Mouse (Mus musculus) intestine, embryonic 16.5 days (tissue): ENCODE data around the gene Psip1. TPM values are rescaled to one million over a fixed set of nuclear protein-coding genes. Genes with fewer than 3 reads are reported as not detected.
"Not testable (repeated sequence)": the region's sequence is repeated elsewhere in the genome, so short reads cannot be mapped to it uniquely, and the experiment has no call there.

Experiments used
- ATAC-seq: fragments of 200-750 bp; cut with Nextera tagmentation; 2 replicates; pipeline ENCODE4 v1.8.0; 2017; ENCODE audit warnings: moderate TSS enrichment, moderate library complexity
- H3K27ac ChIP-seq: fragments of 300-500 bp; sonication (generic); 2 replicates; pipeline ENCODE4 v1.5.1; 2014; ENCODE audit warnings: mild to moderate bottlenecking, low read length
- H3K27me3 ChIP-seq: fragments of 300-500 bp; sonication (generic); replicated peaks from 2 replicates; pipeline ENCODE4 v1.6.1; 2014; ENCODE audit warnings: low read length, control low read depth, mixed read lengths; ENCODE audit not compliant: control insufficient read depth, insufficient read depth
- H3K36me3 ChIP-seq: fragments of 300-500 bp; sonication (generic); 2 replicates; pipeline ENCODE4 v1.6.1; 2014; ENCODE audit warnings: low read length, control low read depth; ENCODE audit not compliant: control insufficient read depth, insufficient read depth
- H3K4me1 ChIP-seq: fragments of 300-500 bp; sonication (generic); 2 replicates; pipeline ENCODE4 v1.6.1; 2014; ENCODE audit warnings: low read length, control low read depth, mixed read lengths; ENCODE audit not compliant: control insufficient read depth, insufficient read depth
- H3K4me2 ChIP-seq: fragments of 300-500 bp; sonication (generic); 2 replicates; pipeline ENCODE4 v1.6.1; 2014; ENCODE audit warnings: low read depth, low read length, control low read depth
- H3K4me3 ChIP-seq: fragments of 300-500 bp; sonication (generic); 2 replicates; pipeline ENCODE4 v1.5.1; 2014; ENCODE audit warnings: mild to moderate bottlenecking, low read length
- H3K9ac ChIP-seq: fragments of 300-500 bp; sonication (generic); 2 replicates; pipeline ENCODE4 v1.6.1; 2014; ENCODE audit warnings: low read depth, low read length
- H3K9me3 ChIP-seq: fragments of 300-500 bp; sonication (generic); 2 replicates; pipeline ENCODE4 v1.6.1; 2016; ENCODE audit warnings: low read length, control low read depth; ENCODE audit not compliant: control insufficient read depth
- WGBS: fragments of 180-500 bp; shearing (Covaris S2); extraction: QIAGEN DNeasy Blood & Tissue Kit; methylation state at CpG from one replicate; pipeline ENCODE4 v1.1.7; 2014; 5-methylcytosine and 5-hydroxymethylcytosine counted together
- polyA plus RNA-seq: library from polyadenylated mRNA; unstranded; fragments of >200 nt; fragmentation: Nextera tagmentation; extraction: Ambion mirVana; gene quantifications from 2 replicates; pipeline ENCODE4 v1.2.1, GENCODE M21; 2015

Psip1 gene
- polyA plus RNA-seq, 1 experiment from 2014 or later = 56.3 TPM

DNA sequence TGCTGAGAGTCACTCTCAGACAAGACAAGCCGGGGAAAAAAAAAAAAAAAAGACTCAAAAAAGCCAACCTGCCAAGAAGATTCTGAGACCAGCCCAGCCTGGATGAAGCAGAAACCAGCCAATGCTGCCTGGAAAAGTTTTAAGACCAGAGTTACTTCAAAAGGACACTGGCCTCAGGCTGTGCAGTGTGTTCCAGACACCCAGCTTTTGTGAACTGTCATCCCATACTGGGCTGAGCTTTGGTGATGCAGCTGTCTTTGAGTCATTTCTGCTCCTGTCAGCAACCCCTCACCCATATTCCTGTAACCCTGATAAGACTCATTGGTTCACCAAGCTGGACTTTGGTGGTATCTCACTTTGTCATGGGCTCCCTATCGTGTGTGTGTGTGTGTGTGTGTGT lies 26.4 kb upstream of the Psip1 start:
- no peak for ATAC-seq
- H3K4me2 ChIP-seq = no peak overlapping the region
- H3K27ac ChIP-seq = no peak overlapping the region

GRCm38 (mm10) chr4:83512217-83512616 lies 26.0 kb upstream of the Psip1 start:
- WGBS = 81% methylated on average over 3 of the region's 3 CpGs
- no peak for ATAC-seq
- H3K4me3 ChIP-seq = no peak overlapping the region
- H3K27me3 ChIP-seq = no peaks in the 10 kb centered on the region
- no peaks in the 10 kb centered on the region for H3K36me3 ChIP-seq
- H3K9ac ChIP-seq = no peak overlapping the region
- no peaks in the 10 kb centered on the region for H3K4me1 ChIP-seq
- H3K9me3 ChIP-seq = no peaks in the 10 kb centered on the region
- H3K4me2 ChIP-seq = no peak overlapping the region
- no peak overlapping the region for H3K27ac ChIP-seq

More for the DNA sequence above, 26.4 kb upstream of the Psip1 start:
- Histone ChIP-seq H3K9ac (no peak overlapping the region), H3K9me3 (no peaks in the 10 kb centered on the region), H3K4me1 (no peaks in the 10 kb centered on the region), H3K4me3 (no peak overlapping the region), H3K36me3 (no peaks in the 10 kb centered on the region), H3K27me3 (no peaks in the 10 kb centered on the region)
- WGBS = 66% methylated on average over 2 of the region's 2 CpGs

DNA sequence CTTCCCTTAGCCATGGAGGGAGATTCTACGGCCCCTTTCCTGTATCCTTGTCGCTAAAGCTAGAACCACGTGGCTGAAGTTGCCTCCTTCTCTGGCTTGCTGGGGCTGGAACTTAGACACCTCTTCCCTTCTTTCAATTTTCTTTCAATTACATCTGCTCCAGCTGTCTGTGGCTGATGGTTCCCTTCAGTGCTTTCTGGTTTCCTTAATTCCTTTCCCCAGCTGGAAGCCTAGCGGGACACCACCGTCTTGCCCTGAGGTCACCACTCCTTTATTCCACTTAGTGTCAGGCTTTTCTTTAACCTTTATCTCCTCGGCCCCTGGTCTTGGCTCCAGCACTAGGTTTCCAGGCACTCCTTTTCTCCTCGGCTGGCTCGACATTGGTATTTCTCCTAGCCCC lies 24.8 kb upstream of the Psip1 start:
- 67% methylated on average over 8 of the region's 8 CpGs for WGBS
- H3K9ac ChIP-seq = no peak overlapping the region
- ATAC-seq = no peak

DNA sequence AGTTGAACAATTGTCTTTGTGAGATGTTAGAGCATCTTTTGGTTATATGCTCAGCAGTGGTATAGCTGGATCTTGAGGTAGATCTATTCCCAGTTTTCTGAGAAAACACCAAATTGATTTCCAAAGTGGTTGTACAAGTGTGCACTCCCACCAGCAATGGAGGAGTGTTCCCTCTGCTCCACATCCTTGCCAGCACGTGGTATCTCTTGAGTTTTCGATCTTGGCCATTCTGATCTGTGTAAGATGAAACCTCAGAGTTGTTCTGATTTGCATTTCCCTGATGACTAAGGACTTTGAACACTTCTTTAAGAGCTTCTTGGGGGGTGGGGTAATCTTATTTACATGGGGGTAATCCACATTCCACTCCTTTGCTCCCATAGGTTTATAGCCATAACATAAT lies 23.3 kb upstream of the Psip1 start:
- Histone ChIP-seq H3K36me3 (no peaks in the 10 kb centered on the region), H3K4me3 (no peak overlapping the region), H3K4me1 (no peaks in the 10 kb centered on the region), H3K4me2 (no peak overlapping the region), H3K9me3 (no peaks in the 10 kb centered on the region), H3K9ac (no peak overlapping the region), H3K27ac (no peak overlapping the region), H3K27me3 (no peaks in the 10 kb centered on the region)
- ATAC-seq = no peak
- WGBS = 54% methylated on average over 2 of the region's 2 CpGs

More for the DNA sequence above, 24.8 kb upstream of the Psip1 start:
- Histone ChIP-seq H3K36me3 (no peaks in the 10 kb centered on the region), H3K27ac (no peak overlapping the region), H3K4me3 (no peak overlapping the region), H3K27me3 (no peaks in the 10 kb centered on the region), H3K4me1 (no peaks in the 10 kb centered on the region), H3K4me2 (no peak overlapping the region), H3K9me3 (no peaks in the 10 kb centered on the region)

DNA sequence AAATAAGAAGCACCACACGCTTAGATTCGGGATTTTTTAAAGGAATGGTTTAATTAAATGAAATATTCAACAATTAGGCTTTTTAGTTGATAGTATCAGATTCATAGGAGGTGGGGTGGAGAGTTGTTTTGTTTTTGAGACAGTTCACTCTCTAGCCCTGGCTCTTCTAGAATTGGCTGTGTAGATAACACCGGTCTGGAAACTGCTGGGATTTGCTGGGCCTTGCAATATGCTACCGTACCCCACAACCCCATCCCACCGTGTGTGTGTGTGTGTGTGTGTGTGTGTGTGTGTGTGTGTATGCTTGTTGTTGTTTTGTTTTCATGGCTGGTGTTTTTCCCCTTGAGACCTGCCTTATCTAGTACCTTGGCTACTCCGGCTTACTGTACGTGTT lies 14.8 kb upstream of the Psip1 start:
- Histone ChIP-seq H3K4me2 (no peak overlapping the region; the same call in 1 of the 2 replicates), H3K4me1 (0 out of 2 replicates have a peak, but pooled peaks cover 3% of the 10 kb centered on the region), H3K27ac (no peak overlapping the region), H3K9ac (no peak overlapping the region), H3K9me3 (no peaks in the 10 kb centered on the region), H3K36me3 (no peaks in the 10 kb centered on the region), H3K4me3 (no peak overlapping the region), H3K27me3 (no peaks in the 10 kb centered on the region)
- WGBS = 53% methylated on average over 7 of the region's 7 CpGs
- no peak for ATAC-seq

DNA sequence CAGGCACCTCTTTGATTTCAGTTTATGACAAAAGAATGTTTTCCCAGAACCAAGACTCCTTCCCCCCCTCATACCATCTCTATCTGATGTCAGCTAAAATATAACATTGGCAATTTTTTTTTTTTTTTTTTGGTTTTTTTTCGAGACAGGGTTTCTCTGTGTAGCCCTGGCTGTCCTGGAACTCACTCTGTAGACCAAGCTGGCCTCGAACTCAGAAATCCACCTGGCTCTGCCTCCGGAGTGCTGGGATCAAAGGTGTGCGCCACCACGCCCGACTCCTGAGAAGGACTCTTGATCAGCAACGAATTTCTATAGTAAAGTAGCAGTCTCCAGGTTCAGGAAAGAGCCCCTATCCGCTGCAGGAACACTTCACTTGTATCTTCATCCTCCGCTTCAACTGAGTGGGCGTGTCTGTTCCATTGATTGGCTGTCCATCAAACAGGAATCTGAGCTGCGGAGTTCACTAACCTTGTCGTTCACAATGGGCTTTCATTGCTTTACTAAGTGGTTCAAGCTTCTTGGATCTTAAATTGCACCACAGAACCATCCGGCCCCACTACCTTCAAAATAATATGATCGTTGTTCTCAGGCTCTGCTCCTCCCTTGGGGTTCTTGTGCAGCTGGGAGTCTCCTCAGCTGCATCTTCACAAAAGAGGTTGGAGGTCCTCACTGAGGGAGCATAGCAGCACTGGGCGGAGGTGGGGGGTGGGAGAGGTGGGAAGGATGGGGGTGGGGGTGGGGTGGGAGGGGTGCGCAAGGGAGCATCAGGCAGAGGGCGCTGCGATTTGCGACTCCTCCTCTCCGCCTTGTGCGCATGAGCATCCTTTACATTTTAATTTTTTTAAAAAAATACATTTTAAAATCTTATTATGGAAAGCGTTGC lies 14.1 kb upstream of the Psip1 start:
- Histone ChIP-seq H3K9ac (no peak overlapping the region), H3K9me3 (no peaks in the 10 kb centered on the region), H3K27me3 (no peaks in the 10 kb centered on the region), H3K4me2 (peak overlapping the region; percentile 50), H3K27ac (no peak overlapping the region), H3K4me1 (0 out of 2 replicates have a peak, but pooled peaks cover 3% of the 10 kb centered on the region), H3K36me3 (no peaks in the 10 kb centered on the region), H3K4me3 (no peak overlapping the region)
- ATAC-seq = no peak
- WGBS = 10% methylated on average over 22 of the region's 22 CpGs

DNA sequence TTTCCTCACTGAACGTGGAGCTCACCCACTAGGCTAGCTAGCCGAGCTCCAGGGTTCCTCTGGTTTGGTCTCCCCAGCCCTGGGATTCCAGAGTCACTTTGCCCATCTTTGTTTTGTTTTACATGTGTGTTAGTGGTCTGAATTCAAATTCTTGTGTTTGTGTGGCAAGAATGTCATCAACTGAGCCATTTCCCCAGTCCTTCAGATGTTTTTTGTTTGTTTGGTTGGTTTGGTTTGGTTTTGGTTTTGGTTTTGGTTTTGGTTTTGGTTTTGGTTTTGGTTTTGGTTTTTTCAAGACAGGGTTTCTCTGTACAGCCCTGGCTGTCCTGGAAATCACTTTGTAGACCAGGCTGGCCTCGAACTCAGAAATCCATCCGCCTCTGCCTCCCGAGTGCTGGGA lies 10.8 kb upstream of the Psip1 start:
- H3K9ac ChIP-seq, H3K36me3 ChIP-seq, H3K27me3 ChIP-seq, H3K4me1 ChIP-seq, ATAC-seq, H3K4me3 ChIP-seq, H3K4me2 ChIP-seq, H3K9me3 ChIP-seq, H3K27ac ChIP-seq: not testable (repeated sequence)
- WGBS = 88% methylated on average over 5 of the region's 5 CpGs

- WGBS = 91% methylated on average over 1 of the region's 1 CpGs
- H3K4me1 ChIP-seq = no peaks in the 10 kb centered on the region
- no peak overlapping the region for H3K4me3 ChIP-seq
- H3K9me3 ChIP-seq = no peaks in the 10 kb centered on the region
- no peaks in the 10 kb centered on the region for H3K36me3 ChIP-seq
- no peak for ATAC-seq
- H3K27ac ChIP-seq = no peak overlapping the region
- no peak overlapping the region for H3K4me2 ChIP-seq
- H3K27me3 ChIP-seq = no peaks in the 10 kb centered on the region
- H3K9ac ChIP-seq = no peak overlapping the region
Observed at GRCm38 (mm10) chr4:83493112-83493511, 6.9 kb upstream of the Psip1 start.

GRCm38 (mm10) chr4:83489121-83489520 lies 2.9 kb upstream of the Psip1 start:
- no peaks in the 10 kb centered on the region for H3K36me3 ChIP-seq
- H3K9me3 ChIP-seq = no peaks in the 10 kb centered on the region
- 38% methylated on average over 5 of the region's 5 CpGs for WGBS
- no peak overlapping the region for H3K9ac ChIP-seq
- no peak overlapping the region for H3K4me2 ChIP-seq
- no peak overlapping the region for H3K27ac ChIP-seq
- no peaks in the 10 kb centered on the region for H3K4me1 ChIP-seq
- H3K4me3 ChIP-seq = no peak overlapping the region
- no peak for ATAC-seq
- no peaks in the 10 kb centered on the region for H3K27me3 ChIP-seq
